Mouse (Mus musculus): ENCODE data around the gene Slc22a14. TPM values are rescaled to one million over a fixed set of nuclear protein-coding genes. Genes with fewer than 3 reads are reported as not detected.
"Not testable (repeated sequence)": the region's sequence is repeated elsewhere in the genome, so short reads cannot be mapped to it uniquely, and the experiment has no call there.

Gene Slc22a14
- polyA plus RNA-seq, 1 experiment from 2014 or later: not detected

DNA sequence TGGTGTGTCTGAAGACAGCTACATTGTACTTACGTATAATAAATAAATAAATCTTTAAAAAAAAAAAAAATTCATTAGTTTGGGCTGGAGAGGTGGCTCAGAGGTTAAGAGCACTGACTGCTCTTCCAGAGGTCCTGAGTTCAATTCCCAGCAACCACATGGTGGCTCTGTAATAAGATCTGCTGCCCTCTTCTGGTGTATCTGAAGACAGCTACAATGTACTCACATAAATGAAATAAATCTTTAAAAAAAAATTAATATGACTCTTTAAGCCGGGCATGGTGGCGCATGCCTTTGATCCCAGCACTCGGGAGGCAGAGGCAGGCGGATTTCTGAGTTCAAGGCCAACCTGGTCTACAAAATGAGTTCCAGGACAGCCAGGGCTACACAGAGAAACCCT lies 90.5 kb downstream of the Slc22a14 start:
- H3K4me3 ChIP-seq (replicated peaks); ATAC-seq (ENCODE audit: low FRiP score): not testable (repeated sequence)

DNA sequence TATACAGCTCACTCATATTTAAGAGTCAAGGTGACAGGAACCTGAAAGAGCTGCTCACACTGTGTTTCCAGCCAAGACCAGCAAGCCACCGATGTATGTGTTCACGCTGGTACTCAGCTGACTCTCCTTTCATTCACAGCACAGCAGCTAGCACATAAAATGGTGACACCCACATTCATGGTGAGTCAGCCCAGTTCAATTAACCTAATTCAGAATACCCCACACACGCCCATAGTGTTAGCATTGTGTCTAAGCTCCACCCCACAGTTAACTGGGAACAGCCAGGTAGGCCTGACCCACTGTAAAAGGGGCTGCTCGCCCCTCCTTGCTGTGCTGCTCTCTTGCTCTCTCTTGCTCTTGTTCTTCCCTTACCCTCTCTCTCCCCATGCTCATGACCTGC lies 93.9 kb downstream of the Slc22a14 start:
- H3K27ac ChIP-seq (replicated peaks): no peak overlapping the region
- peaks cover 21% of the 10 kb centered on the region for H3K36me3 ChIP-seq
- H3K4me1 ChIP-seq: peaks cover 1% of the 10 kb centered on the region; the same call in 1 of the 2 replicates
- no peak overlapping the region for H3K4me2 ChIP-seq
- no peaks in the 10 kb centered on the region for H3K27me3 ChIP-seq (replicated peaks)
- ATAC-seq (ENCODE audit: low FRiP score): no peak
- 72% methylated on average over 4 of the region's 4 CpGs for WGBS
- H3K9ac ChIP-seq (replicated peaks): no peak overlapping the region
- H3K4me3 ChIP-seq (replicated peaks): no peak overlapping the region
- H3K9me3 ChIP-seq (replicated peaks): no peaks in the 10 kb centered on the region

More for the DNA sequence above, 90.5 kb downstream of the Slc22a14 start:
- not testable (repeated sequence) for H3K9ac ChIP-seq (replicated peaks); H3K27ac ChIP-seq (replicated peaks); H3K9me3 ChIP-seq (replicated peaks); H3K4me2 ChIP-seq; H3K4me1 ChIP-seq; H3K27me3 ChIP-seq (replicated peaks)
- 93% methylated on average over 5 of the region's 5 CpGs for WGBS
- H3K36me3 ChIP-seq: peaks cover 16% of the 10 kb centered on the region; the same call in 1 of the 2 replicates

DNA sequence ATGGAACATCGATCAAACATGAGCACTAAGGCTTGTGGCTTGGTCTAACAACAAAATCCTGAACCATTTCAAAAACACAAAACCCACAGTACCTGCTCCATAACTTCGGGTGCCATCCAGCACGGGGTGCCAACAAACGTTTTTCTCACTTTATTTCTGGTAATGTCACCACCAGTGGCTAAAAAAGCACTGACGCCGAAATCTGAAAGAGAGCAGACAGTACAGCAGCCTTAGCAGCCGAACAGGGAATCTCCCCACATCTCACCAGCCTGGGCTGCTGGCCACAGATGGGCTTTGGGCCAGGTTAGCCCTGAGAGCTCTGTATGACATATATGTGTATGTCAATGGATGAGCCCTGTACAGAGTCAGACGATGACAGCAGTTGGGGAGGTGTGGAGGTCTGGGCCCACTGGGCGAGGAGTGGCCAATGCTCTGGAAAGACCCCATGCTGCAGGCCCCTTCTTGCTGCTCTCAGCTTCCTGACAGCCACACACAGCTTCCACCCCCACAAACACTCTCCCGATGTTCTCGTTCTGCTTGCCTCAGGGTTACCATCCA lies 96.7 kb downstream of the Slc22a14 start:
- H3K4me1 ChIP-seq: no peaks in the 10 kb centered on the region
- H3K4me3 ChIP-seq (replicated peaks): no peak overlapping the region
- H3K9me3 ChIP-seq (replicated peaks): no peaks in the 10 kb centered on the region
- H3K9ac ChIP-seq (replicated peaks): no peak overlapping the region
- no peak for ATAC-seq (ENCODE audit: low FRiP score)
- H3K4me2 ChIP-seq: no peak overlapping the region
- H3K27me3 ChIP-seq (replicated peaks): no peaks in the 10 kb centered on the region
- peaks cover 34% of the 10 kb centered on the region for H3K36me3 ChIP-seq
- WGBS: 95% methylated on average over 11 of the region's 11 CpGs
- H3K27ac ChIP-seq (replicated peaks): no peak overlapping the region

DNA sequence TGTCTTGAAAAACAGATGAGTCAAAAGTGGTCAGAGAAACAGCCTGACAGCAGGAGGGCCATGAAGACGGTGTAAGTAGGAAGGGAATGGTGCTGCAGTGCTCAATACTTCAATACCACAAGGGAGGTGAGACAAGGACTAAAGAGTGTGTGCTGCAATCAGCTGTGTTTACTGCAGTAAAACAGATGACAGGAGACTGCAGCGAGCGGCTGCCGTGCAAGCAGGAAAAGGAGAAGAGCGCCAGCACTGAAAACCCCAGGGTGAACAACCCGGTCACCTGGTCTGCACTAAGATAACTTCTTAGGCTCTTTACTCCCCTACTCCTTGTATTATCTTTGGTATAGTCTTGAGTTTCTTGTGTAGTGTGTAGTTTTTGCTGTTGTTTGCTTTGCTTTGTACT lies 97.2 kb downstream of the Slc22a14 start:
- no peaks in the 10 kb centered on the region for H3K9me3 ChIP-seq (replicated peaks)
- H3K27me3 ChIP-seq (replicated peaks): no peaks in the 10 kb centered on the region
- no peak overlapping the region for H3K27ac ChIP-seq (replicated peaks)
- 83% methylated on average over 6 of the region's 6 CpGs for WGBS
- H3K4me2 ChIP-seq: no peak overlapping the region
- no peak for ATAC-seq (ENCODE audit: low FRiP score)
- no peak overlapping the region for H3K9ac ChIP-seq (replicated peaks)
- peaks cover 36% of the 10 kb centered on the region for H3K36me3 ChIP-seq
- H3K4me3 ChIP-seq (replicated peaks): no peak overlapping the region
- no peaks in the 10 kb centered on the region for H3K4me1 ChIP-seq

DNA sequence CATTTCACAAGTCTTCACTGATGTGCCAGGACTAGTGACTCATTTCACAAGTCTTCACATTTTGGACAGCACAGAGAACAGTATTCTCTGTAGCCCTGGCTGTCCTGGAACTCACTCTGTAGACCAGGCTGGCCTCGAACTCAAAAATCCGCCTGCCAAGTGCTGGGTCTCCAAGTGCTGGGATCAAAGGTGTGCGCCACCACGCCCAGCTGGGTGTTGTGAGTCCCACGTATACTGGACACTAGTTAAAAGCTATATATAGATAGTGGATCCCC lies 99.3 kb downstream of the Slc22a14 start:
- H3K4me3 ChIP-seq (replicated peaks); H3K27ac ChIP-seq (replicated peaks); ATAC-seq (ENCODE audit: low FRiP score); H3K4me2 ChIP-seq; H3K9me3 ChIP-seq (replicated peaks); H3K9ac ChIP-seq (replicated peaks); H3K27me3 ChIP-seq (replicated peaks); H3K4me1 ChIP-seq: not testable (repeated sequence)
- H3K36me3 ChIP-seq: peaks cover 37% of the 10 kb centered on the region
- 93% methylated on average over 5 of the region's 5 CpGs for WGBS

DNA sequence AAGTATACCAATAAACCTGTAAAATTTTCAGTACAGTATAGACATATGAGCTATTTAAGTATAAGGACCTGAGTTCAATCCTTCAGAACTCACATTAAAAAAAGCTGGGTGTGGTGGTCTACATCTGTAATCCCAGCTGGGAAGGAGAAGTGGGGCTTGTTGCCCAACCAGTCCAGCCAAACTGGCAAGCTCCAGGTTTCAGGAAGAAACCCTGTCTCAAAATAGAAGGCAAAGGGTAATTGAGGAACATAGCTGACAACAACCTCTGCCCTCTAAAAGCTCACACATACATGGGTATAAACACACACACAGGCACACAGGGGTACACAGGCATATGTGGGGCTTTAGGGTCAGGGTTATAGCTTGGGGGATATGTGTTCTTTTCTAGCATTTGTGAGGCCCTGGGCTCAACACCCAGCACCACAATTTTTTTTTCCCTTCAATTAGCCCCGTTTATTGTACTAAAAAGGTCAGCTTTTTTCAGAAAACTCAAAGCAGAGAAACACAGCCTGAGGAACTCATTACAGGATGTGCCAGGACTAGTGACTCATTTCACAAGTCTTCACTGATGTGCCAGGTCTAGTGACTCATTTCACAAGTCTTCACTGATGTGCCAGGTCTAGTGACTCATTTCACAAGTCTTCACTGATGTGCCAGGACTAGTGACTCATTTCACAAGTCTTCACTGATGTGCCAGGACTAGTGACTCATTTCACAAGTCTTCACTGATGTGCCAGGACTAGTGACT lies 99.8 kb downstream of the Slc22a14 start:
- H3K4me3 ChIP-seq (replicated peaks): not testable (repeated sequence)

DNA sequence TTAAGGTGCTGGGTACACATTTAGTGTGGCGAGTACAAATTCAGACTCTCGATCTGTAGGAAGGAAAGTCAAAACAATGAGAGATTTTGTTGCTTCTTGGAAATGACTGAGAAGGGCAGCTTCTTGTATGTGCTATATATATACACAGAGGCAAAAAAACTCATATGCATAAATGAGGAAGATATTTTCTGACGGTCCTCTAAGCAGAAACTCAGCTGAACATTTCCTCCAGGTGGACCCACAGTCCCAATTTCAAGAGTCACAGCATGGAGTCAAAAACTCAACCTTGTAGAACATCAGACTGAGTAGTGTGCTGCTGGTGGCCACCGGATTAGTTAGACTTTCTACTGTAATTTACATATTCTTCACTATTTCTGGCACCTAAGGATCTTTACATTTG lies 102.3 kb downstream of the Slc22a14 start:
- no peak overlapping the region for H3K4me3 ChIP-seq (replicated peaks)
- no peak overlapping the region for H3K27ac ChIP-seq (replicated peaks)
- no peaks in the 10 kb centered on the region for H3K4me1 ChIP-seq
- peaks cover 46% of the 10 kb centered on the region for H3K36me3 ChIP-seq
- no peaks in the 10 kb centered on the region for H3K9me3 ChIP-seq (replicated peaks)
- ATAC-seq (ENCODE audit: low FRiP score): no peak
- WGBS: 92% methylated on average over 4 of the region's 4 CpGs
- H3K27me3 ChIP-seq (replicated peaks): no peaks in the 10 kb centered on the region
- no peak overlapping the region for H3K9ac ChIP-seq (replicated peaks)
- H3K4me2 ChIP-seq: no peak overlapping the region

More for the DNA sequence above, 99.8 kb downstream of the Slc22a14 start:
- not testable (repeated sequence) for H3K27ac ChIP-seq (replicated peaks); ATAC-seq (ENCODE audit: low FRiP score); H3K4me2 ChIP-seq; H3K27me3 ChIP-seq (replicated peaks); H3K4me1 ChIP-seq; H3K9ac ChIP-seq (replicated peaks); H3K9me3 ChIP-seq (replicated peaks)
- WGBS: 85% methylated on average over 1 of the region's 1 CpGs
- peaks cover 40% of the 10 kb centered on the region for H3K36me3 ChIP-seq

DNA sequence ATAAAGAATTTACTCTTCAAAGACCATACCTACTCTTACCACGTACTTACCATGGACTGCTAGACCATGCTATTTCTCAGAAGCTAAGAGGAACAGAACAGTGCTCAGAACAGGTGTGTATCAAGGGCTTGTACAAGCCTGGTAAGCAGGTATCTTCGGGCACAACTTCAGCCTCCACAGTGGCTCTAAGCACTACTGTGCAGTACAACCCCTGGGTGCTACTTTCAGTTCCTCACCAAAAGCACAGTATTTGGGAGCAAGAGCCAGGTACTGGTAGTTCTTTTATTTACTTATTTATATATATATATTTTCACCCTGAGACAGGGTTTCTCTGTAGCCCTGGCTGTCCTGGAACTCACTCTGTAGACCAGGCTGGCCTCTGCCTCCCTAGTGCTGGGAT lies 104.5 kb downstream of the Slc22a14 start:
- Histone ChIP-seq H3K4me3 (replicated peaks) (no peak overlapping the region), H3K36me3 (peaks cover 44% of the 10 kb centered on the region), H3K9me3 (replicated peaks) (no peaks in the 10 kb centered on the region), H3K4me2 (no peak overlapping the region), H3K27ac (replicated peaks) (no peak overlapping the region), H3K4me1 (no peaks in the 10 kb centered on the region), H3K27me3 (replicated peaks) (no peaks in the 10 kb centered on the region), H3K9ac (replicated peaks) (no peak overlapping the region)
- ATAC-seq (ENCODE audit: low FRiP score): no peak
- WGBS: 95% methylated on average over 2 of the region's 2 CpGs

DNA sequence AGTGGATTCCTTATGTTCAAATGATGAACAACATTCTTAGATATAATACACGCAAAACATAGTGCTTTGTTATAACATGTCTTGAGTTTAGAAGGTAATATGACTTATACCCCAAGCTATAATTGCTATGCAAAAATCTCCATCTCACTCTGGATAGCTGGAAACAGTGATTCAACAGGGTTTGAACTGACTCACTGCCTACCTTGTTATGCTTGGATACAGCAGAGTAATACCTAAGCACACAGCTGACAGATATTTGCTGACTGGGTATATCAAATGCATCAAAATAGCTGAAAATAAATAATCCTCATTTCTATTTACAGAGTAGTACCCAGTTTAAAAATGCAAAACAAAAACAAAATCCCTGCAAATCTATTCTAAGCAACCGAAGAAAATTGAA lies 106.6 kb downstream of the Slc22a14 start:
- no peaks in the 10 kb centered on the region for H3K4me1 ChIP-seq
- no peak for ATAC-seq (ENCODE audit: low FRiP score)
- peaks cover 45% of the 10 kb centered on the region for H3K36me3 ChIP-seq
- no peaks in the 10 kb centered on the region for H3K27me3 ChIP-seq (replicated peaks)
- H3K9ac ChIP-seq (replicated peaks): no peak overlapping the region
- no peak overlapping the region for H3K4me3 ChIP-seq (replicated peaks)
- 94% methylated on average over 2 of the region's 2 CpGs for WGBS
- no peak overlapping the region for H3K27ac ChIP-seq (replicated peaks)
- no peak overlapping the region for H3K4me2 ChIP-seq
- no peaks in the 10 kb centered on the region for H3K9me3 ChIP-seq (replicated peaks)

DNA sequence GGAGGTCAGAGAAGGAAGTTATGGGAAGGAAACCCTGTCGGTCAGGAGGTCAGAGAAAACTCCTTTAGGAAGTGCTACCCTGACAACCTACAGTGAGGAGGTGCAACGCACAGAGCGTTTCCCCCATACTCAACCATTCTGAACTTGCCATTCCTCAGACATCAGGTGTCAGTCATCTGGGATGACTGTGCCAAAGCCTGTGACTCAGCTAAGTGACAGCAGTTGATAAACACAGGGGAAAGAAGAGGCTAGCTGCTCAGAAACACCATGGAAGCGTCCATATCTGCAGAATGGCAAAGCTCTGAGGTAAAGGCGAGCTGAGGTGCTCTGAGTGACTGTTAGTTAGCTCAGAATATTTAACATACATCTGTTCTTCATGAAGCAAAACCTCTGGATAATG lies 107.2 kb downstream of the Slc22a14 start:
- H3K36me3 ChIP-seq: peaks cover 42% of the 10 kb centered on the region

DNA sequence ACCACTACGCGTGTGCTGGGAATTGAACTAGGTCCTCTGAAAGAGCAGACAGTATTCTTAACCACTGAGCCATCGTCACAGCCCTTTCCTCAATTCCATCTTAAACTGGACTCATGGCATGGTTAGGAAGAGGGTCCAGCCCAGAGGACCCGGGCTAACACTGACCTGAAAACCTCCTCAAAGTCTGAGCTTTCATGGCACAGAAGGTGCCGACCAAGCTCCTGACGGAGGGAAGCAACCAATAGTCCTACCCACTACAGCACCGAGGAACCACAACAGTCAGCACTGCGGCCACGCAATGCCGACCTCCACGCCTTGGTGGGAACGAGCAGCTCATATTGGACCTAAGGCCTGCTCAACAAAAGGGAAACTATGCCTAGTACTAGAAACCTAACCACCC lies 109.2 kb downstream of the Slc22a14 start:
- Histone ChIP-seq H3K4me1 (no peaks in the 10 kb centered on the region), H3K9me3 (replicated peaks) (no peaks in the 10 kb centered on the region), H3K4me3 (replicated peaks) (no peak overlapping the region), H3K27ac (replicated peaks) (no peak overlapping the region), H3K4me2 (no peak overlapping the region), H3K36me3 (peaks cover 46% of the 10 kb centered on the region), H3K9ac (replicated peaks) (no peak overlapping the region), H3K27me3 (replicated peaks) (no peaks in the 10 kb centered on the region)
- 94% methylated on average over 12 of the region's 12 CpGs for WGBS
- ATAC-seq (ENCODE audit: low FRiP score): no peak

More for the DNA sequence above, 107.2 kb downstream of the Slc22a14 start:
- no peaks in the 10 kb centered on the region for H3K9me3 ChIP-seq (replicated peaks)
- 92% methylated on average over 5 of the region's 5 CpGs for WGBS
- no peaks in the 10 kb centered on the region for H3K4me1 ChIP-seq
- H3K9ac ChIP-seq (replicated peaks): no peak overlapping the region
- H3K4me3 ChIP-seq (replicated peaks): no peak overlapping the region
- no peak overlapping the region for H3K27ac ChIP-seq (replicated peaks)
- no peaks in the 10 kb centered on the region for H3K27me3 ChIP-seq (replicated peaks)
- H3K4me2 ChIP-seq: no peak overlapping the region
- ATAC-seq (ENCODE audit: low FRiP score): no peak

DNA sequence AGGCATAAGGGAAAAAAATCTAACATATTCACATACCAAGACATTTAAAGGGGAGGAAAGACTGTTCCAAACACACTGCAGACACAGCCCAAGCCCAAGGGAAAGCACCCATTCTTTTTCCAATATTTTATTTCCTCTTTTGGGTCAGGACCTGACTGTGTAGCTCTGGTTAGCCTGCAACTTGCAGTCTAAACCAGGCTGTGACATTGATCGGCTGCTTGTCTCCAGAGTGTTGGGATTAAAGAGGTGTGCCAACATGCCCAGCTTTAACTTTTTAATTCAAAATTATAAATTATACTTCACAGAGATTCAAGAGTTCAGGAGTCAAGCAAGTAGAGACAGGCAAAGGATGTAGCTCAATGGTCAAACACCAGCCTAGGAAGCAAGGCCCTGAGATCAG lies 110.3 kb downstream of the Slc22a14 start:
- Histone ChIP-seq H3K4me3 (replicated peaks) (no peak overlapping the region), H3K27ac (replicated peaks) (no peak overlapping the region), H3K4me2 (no peak overlapping the region), H3K4me1 (no peaks in the 10 kb centered on the region), H3K27me3 (replicated peaks) (no peaks in the 10 kb centered on the region), H3K36me3 (peaks cover 51% of the 10 kb centered on the region), H3K9me3 (replicated peaks) (no peaks in the 10 kb centered on the region), H3K9ac (replicated peaks) (no peak overlapping the region)
- 94% methylated on average over 1 of the region's 1 CpGs for WGBS
- no peak for ATAC-seq (ENCODE audit: low FRiP score)
